Mouse (Mus musculus) forebrain, embryonic 15.5 days (tissue): ENCODE measurements around the gene Rnaseh2c. TPM values are rescaled to one million over a fixed set of nuclear protein-coding genes. Genes with fewer than 3 reads are reported as not detected.

Experiments used
- ATAC-seq: fragments of 200-750 bp; cut with Nextera tagmentation; replicated peaks from 2 replicates; pipeline ENCODE4 v1.8.0; 2017; ENCODE audit warnings: mild to moderate bottlenecking, moderate TSS enrichment, moderate library complexity
- H3K27ac ChIP-seq: fragments of 300-500 bp; sonication (generic); replicated peaks from 2 replicates; pipeline ENCODE4 v1.5.1; 2015; ENCODE audit warnings: mild to moderate bottlenecking, inconsistent platforms
- H3K27me3 ChIP-seq: fragments of 300-500 bp; sonication (generic); 2 replicates; pipeline ENCODE4 v1.6.1; 2015; ENCODE audit warnings: inconsistent platforms
- H3K36me3 ChIP-seq: fragments of 300-500 bp; sonication (generic); 2 replicates; pipeline ENCODE4 v1.6.1; 2015; ENCODE audit warnings: mild to moderate bottlenecking, inconsistent platforms
- H3K4me1 ChIP-seq: fragments of 300-500 bp; sonication (generic); 2 replicates; pipeline ENCODE4 v1.6.1; 2015; ENCODE audit warnings: inconsistent platforms
- H3K4me2 ChIP-seq: fragments of 300-500 bp; sonication (generic); replicated peaks from 2 replicates; pipeline ENCODE4 v1.6.1; 2015; ENCODE audit warnings: mild to moderate bottlenecking, inconsistent platforms
- H3K4me3 ChIP-seq: fragments of 300-500 bp; sonication (generic); 2 replicates; pipeline ENCODE4 v1.5.1; 2015; ENCODE audit warnings: mild to moderate bottlenecking, inconsistent platforms
- H3K9ac ChIP-seq: fragments of 300-500 bp; sonication (generic); replicated peaks from 2 replicates; pipeline ENCODE4 v1.6.1; 2015; ENCODE audit warnings: mild to moderate bottlenecking, inconsistent platforms
- H3K9me3 ChIP-seq: fragments of 300-500 bp; sonication (generic); 2 replicates; pipeline ENCODE4 v1.6.1; 2016; ENCODE audit warnings: inconsistent platforms
- WGBS: fragments of 180-500 bp; shearing (Covaris S2); methylation state at CpG from one replicate; pipeline ENCODE4 v1.1.7; 2015; ENCODE audit warnings: mixed read lengths; 5-methylcytosine and 5-hydroxymethylcytosine counted together
- polyA plus RNA-seq: library from polyadenylated mRNA; unstranded; fragments of >200 nt; fragmentation: Nextera tagmentation; extraction: Ambion mirVana; gene quantifications from 2 replicates; pipeline ENCODE4 v1.2.1, GENCODE M21; 2015

Gene Rnaseh2c
- polyA plus RNA-seq, 1 experiment from 2014 or later, result 99.8 TPM

- 80% methylated on average over 9 of the region's 9 CpGs for WGBS
These were observed 38.7 kb downstream of the Rnaseh2c start for GRCm38 (mm10) chr19:5640339-5640738.

GRCm38 (mm10) chr19:5641021-5641420 lies 39.3 kb downstream of the Rnaseh2c start:
- WGBS, result 97% methylated on average over 17 of the region's 17 CpGs
- no peak overlapping the region for H3K4me3 ChIP-seq
- peaks cover 26% of the 10 kb centered on the region for H3K4me1 ChIP-seq
- no peaks in the 10 kb centered on the region for H3K9me3 ChIP-seq
- H3K4me2 ChIP-seq, result no peak overlapping the region
- H3K27me3 ChIP-seq, result no peaks in the 10 kb centered on the region
- peaks cover 64% of the 10 kb centered on the region for H3K36me3 ChIP-seq
- no peak for ATAC-seq
- H3K9ac ChIP-seq, result no peak overlapping the region
- no peak overlapping the region for H3K27ac ChIP-seq

More at GRCm38 (mm10) chr19:5640339-5640738, 38.7 kb downstream of the Rnaseh2c start:
- Histone ChIP-seq H3K27ac (no peak overlapping the region), H3K9ac (no peak overlapping the region), H3K4me3 (no peak overlapping the region), H3K4me1 (peaks cover 26% of the 10 kb centered on the region), H3K27me3 (no peaks in the 10 kb centered on the region), H3K9me3 (no peaks in the 10 kb centered on the region), H3K4me2 (no peak overlapping the region), H3K36me3 (peaks cover 58% of the 10 kb centered on the region)
- ATAC-seq, result no peak

- H3K4me3 ChIP-seq, result no peak overlapping the region
- no peak overlapping the region for H3K27ac ChIP-seq
- H3K4me2 ChIP-seq, result no peak overlapping the region
- H3K27me3 ChIP-seq, result no peaks in the 10 kb centered on the region
- H3K4me1 ChIP-seq, result peaks cover 20% of the 10 kb centered on the region
- H3K36me3 ChIP-seq, result peaks cover 66% of the 10 kb centered on the region
- H3K9me3 ChIP-seq, result no peaks in the 10 kb centered on the region
- no peak for ATAC-seq
- WGBS, result 93% methylated on average over 8 of the region's 8 CpGs
- H3K9ac ChIP-seq, result no peak overlapping the region
These were observed 40.0 kb downstream of the Rnaseh2c start for GRCm38 (mm10) chr19:5641641-5642040.

GRCm38 (mm10) chr19:5645280-5645679 lies 43.6 kb downstream of the Rnaseh2c start:
- 95% methylated on average over 9 of the region's 9 CpGs for WGBS
- Histone ChIP-seq H3K27ac (no peak overlapping the region), H3K4me2 (no peak overlapping the region), H3K9me3 (no peaks in the 10 kb centered on the region), H3K27me3 (no peaks in the 10 kb centered on the region), H3K4me1 (peaks cover 12% of the 10 kb centered on the region), H3K36me3 (peaks cover 70% of the 10 kb centered on the region), H3K9ac (no peak overlapping the region), H3K4me3 (no peak overlapping the region)
- no peak for ATAC-seq

- no peak for ATAC-seq
- no peak overlapping the region for H3K4me2 ChIP-seq
- H3K4me1 ChIP-seq, result peaks cover 12% of the 10 kb centered on the region
- H3K4me3 ChIP-seq, result no peak overlapping the region
- no peak overlapping the region for H3K9ac ChIP-seq
- H3K27ac ChIP-seq, result no peak overlapping the region
- 89% methylated on average over 8 of the region's 8 CpGs for WGBS
- no peaks in the 10 kb centered on the region for H3K27me3 ChIP-seq
- no peaks in the 10 kb centered on the region for H3K9me3 ChIP-seq
- peaks cover 54% of the 10 kb centered on the region for H3K36me3 ChIP-seq
These were observed 45.2 kb downstream of the Rnaseh2c start for GRCm38 (mm10) chr19:5646731-5647330.

GRCm38 (mm10) chr19:5647791-5648190 lies 46.1 kb downstream of the Rnaseh2c start:
- Histone ChIP-seq H3K4me1 (peaks cover 12% of the 10 kb centered on the region), H3K9me3 (no peaks in the 10 kb centered on the region), H3K27me3 (peaks cover 1% of the 10 kb centered on the region; the same call in 1 of the 2 replicates), H3K36me3 (peaks cover 45% of the 10 kb centered on the region), H3K9ac (no peak overlapping the region), H3K4me2 (no peak overlapping the region), H3K4me3 (no peak overlapping the region), H3K27ac (no peak overlapping the region)
- ATAC-seq, result no peak
- WGBS, result 96% methylated on average over 6 of the region's 6 CpGs

GRCm38 (mm10) chr19:5648401-5649297 lies 47.0 kb downstream of the Rnaseh2c start:
- peaks cover 12% of the 10 kb centered on the region for H3K4me1 ChIP-seq
- H3K4me3 ChIP-seq, result peak overlapping the region; percentile 29
- peak overlapping the region; percentile 47 for H3K9ac ChIP-seq
- H3K9me3 ChIP-seq, result no peaks in the 10 kb centered on the region
- H3K27me3 ChIP-seq, result peaks cover 8% of the 10 kb centered on the region; the same call in 1 of the 2 replicates
- peak; percentile 93 for ATAC-seq
- peaks cover 37% of the 10 kb centered on the region for H3K36me3 ChIP-seq
- WGBS, result 14% methylated on average over 26 of the region's 26 CpGs
- peak overlapping the region; percentile 51 for H3K4me2 ChIP-seq
- H3K27ac ChIP-seq, result peak overlapping the region; percentile 77

- 75% methylated on average over 6 of the region's 6 CpGs for WGBS
- peaks cover 14% of the 10 kb centered on the region for H3K27me3 ChIP-seq
- H3K4me3 ChIP-seq, result peak overlapping the region; percentile 29
- peak overlapping the region; percentile 51 for H3K4me2 ChIP-seq
- H3K27ac ChIP-seq, result peak overlapping the region; percentile 77
- H3K4me1 ChIP-seq, result peaks cover 18% of the 10 kb centered on the region
- H3K9me3 ChIP-seq, result no peaks in the 10 kb centered on the region
- ATAC-seq, result no peak; the same call in 1 of the 2 replicates
- peak overlapping the region; percentile 47 for H3K9ac ChIP-seq
- H3K36me3 ChIP-seq, result peaks cover 31% of the 10 kb centered on the region
These were observed 47.6 kb downstream of the Rnaseh2c start for GRCm38 (mm10) chr19:5649298-5649741.

GRCm38 (mm10) chr19:5651502-5652274 lies 50.0 kb downstream of the Rnaseh2c start:
- no peak overlapping the region for H3K27ac ChIP-seq
- no peak for ATAC-seq
- H3K4me1 ChIP-seq, result peaks cover 27% of the 10 kb centered on the region
- H3K9ac ChIP-seq, result no peak overlapping the region
- no peaks in the 10 kb centered on the region for H3K9me3 ChIP-seq
- 62% methylated on average over 13 of the region's 13 CpGs for WGBS
- H3K27me3 ChIP-seq, result peaks cover 29% of the 10 kb centered on the region
- no peak overlapping the region for H3K4me2 ChIP-seq
- H3K36me3 ChIP-seq, result peaks cover 11% of the 10 kb centered on the region
- H3K4me3 ChIP-seq, result no peak overlapping the region

GRCm38 (mm10) chr19:5652570-5652969 lies 50.9 kb downstream of the Rnaseh2c start:
- Histone ChIP-seq H3K27me3 (peaks cover 29% of the 10 kb centered on the region), H3K9me3 (no peaks in the 10 kb centered on the region), H3K4me3 (no peak overlapping the region), H3K36me3 (peaks cover 2% of the 10 kb centered on the region), H3K4me2 (no peak overlapping the region), H3K4me1 (peaks cover 27% of the 10 kb centered on the region), H3K9ac (no peak overlapping the region), H3K27ac (no peak overlapping the region)
- ATAC-seq, result no peak
- 73% methylated on average over 6 of the region's 6 CpGs for WGBS

- WGBS, result 4% methylated on average over 62 of the region's 62 CpGs
- peaks cover 17% of the 10 kb centered on the region for H3K4me1 ChIP-seq
- peak; percentile 60 for ATAC-seq
- peak overlapping the region; percentile 75 for H3K4me2 ChIP-seq
- no peak overlapping the region for H3K27ac ChIP-seq
- peak overlapping the region; percentile 42 for H3K4me3 ChIP-seq
- H3K9ac ChIP-seq, result peak overlapping the region; percentile 43
- peaks cover 29% of the 10 kb centered on the region for H3K27me3 ChIP-seq
- H3K9me3 ChIP-seq, result no peaks in the 10 kb centered on the region
- no peaks in the 10 kb centered on the region for H3K36me3 ChIP-seq
These were observed 52.5 kb downstream of the Rnaseh2c start for GRCm38 (mm10) chr19:5653969-5654719.
